Mouse (Mus musculus): ENCODE measurements at regions not wholly inside any gene's neighbourhood (a gene's known extent, or its start where the extent isn't known, plus 50 kb on each side); places are given as distances from the start of the nearest gene placed in this dataset.
A peak's percentile ranks its signal among the peaks of the same experiment; 100 is the strongest.

DNA sequence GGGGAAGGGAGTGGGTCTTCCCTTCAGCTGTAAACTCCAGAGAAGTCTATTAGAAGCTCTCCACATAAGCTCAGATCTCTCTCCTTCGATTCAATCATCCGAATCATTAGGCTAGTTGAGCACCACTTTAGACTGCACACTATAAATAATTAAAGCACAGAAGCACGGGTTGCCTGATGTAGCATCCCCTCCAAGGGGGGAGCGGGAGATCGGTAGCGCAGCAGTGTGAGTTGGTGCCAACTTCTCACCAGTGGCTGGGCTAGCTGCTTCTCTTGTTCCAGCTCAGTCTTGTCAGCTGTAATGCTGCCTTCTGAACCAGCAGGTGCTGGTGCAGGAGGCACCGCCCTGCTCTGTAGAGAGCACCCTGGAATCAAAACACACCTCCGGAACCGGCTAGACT lies 78.6 kb downstream of the A830031A19Rik start:
- Histone ChIP-seq H3K27ac (ENCODE audit: low read depth, low read length) (no peak overlapping the region), H3K4me1 (replicated peaks; ENCODE audit: control insufficient read depth, insufficient read depth, low read length) (no peaks in the 10 kb centered on the region), H3K4me2 (replicated peaks; ENCODE audit: low read depth) (no peak overlapping the region), H3K9ac (ENCODE audit: low read depth, low read length) (no peak overlapping the region), H3K27me3 (replicated peaks; ENCODE audit: control insufficient read depth, insufficient read depth, low read length) (no peaks in the 10 kb centered on the region), H3K4me3 (ENCODE audit: low read depth, low read length) (no peak overlapping the region), H3K36me3 (ENCODE audit: control insufficient read depth, insufficient read depth) (no peaks in the 10 kb centered on the region), H3K9me3 (ENCODE audit: control insufficient read depth) (no peaks in the 10 kb centered on the region)
- TF ChIP-seq CTCF (IDR thresholded peaks at IDR 0.05; ENCODE audit: low read depth) = no peak
- no peak for ATAC-seq
- WGBS = 74% methylated on average over 9 of the region's 9 CpGs

GRCm38 (mm10) chr11:23994160-23994559 lies 80.7 kb downstream of the A830031A19Rik start:
- no peak for TF ChIP-seq CTCF (IDR thresholded peaks at IDR 0.05; ENCODE audit: low read depth)
- Histone ChIP-seq H3K27me3 (replicated peaks; ENCODE audit: control insufficient read depth, insufficient read depth, low read length) (no peaks in the 10 kb centered on the region), H3K4me3 (ENCODE audit: low read depth, low read length) (no peak overlapping the region), H3K9me3 (ENCODE audit: control insufficient read depth) (no peaks in the 10 kb centered on the region), H3K4me2 (replicated peaks; ENCODE audit: low read depth) (no peak overlapping the region), H3K4me1 (replicated peaks; ENCODE audit: control insufficient read depth, insufficient read depth, low read length) (no peaks in the 10 kb centered on the region), H3K9ac (ENCODE audit: low read depth, low read length) (no peak overlapping the region), H3K36me3 (ENCODE audit: control insufficient read depth, insufficient read depth) (no peaks in the 10 kb centered on the region), H3K27ac (ENCODE audit: low read depth, low read length) (no peak overlapping the region)
- ATAC-seq = peak; percentile 91

DNA sequence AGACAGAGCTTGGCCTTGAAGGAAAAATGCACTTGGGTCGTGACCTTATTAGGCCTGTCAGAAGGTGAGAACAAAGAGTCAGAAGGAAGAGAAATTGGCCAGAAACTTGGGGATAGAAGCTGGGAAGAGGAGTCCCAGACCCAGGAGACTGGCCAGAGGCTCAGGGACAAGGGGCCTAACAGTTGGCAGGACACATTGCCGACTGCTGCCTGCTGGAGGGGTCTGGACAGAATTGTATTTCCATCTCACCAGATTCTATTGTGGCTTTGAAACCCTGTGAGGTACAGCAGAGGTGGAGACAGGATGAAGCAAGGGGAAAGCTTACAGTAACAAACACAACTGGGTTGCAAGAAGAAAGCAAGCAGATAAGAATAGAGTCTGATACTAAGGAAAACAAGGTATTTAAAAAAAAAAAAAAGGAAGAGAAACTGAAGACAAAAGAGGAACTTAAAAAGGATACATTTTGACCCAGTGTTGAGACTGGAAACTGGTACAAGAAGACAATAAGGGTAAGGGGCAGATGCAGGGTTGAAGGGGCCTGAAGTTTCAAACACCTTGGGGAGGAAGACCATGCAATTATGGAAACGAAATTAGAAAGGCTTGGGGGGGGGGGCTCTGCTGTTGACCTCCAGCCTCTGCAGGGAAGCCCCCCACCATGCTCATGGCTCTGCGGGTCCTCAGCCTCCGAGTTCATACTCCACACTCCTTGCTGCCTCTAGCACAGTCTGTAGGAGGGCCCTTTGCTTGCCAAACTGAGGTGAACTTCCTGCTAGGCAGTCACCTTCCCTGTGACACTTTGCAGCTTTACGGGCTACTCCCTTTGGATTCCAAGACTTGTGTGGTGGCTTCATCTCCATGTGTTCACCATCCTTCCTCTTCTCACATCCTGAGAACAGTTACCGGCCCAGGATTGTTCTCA lies 87.1 kb downstream of the A830031A19Rik start:
- Histone ChIP-seq H3K36me3 (ENCODE audit: control insufficient read depth, insufficient read depth) (no peaks in the 10 kb centered on the region), H3K4me2 (replicated peaks; ENCODE audit: low read depth) (no peak overlapping the region), H3K4me3 (ENCODE audit: low read depth, low read length) (no peak overlapping the region), H3K27ac (ENCODE audit: low read depth, low read length) (no peak overlapping the region), H3K9me3 (ENCODE audit: control insufficient read depth) (no peaks in the 10 kb centered on the region), H3K4me1 (replicated peaks; ENCODE audit: control insufficient read depth, insufficient read depth, low read length) (no peaks in the 10 kb centered on the region), H3K27me3 (replicated peaks; ENCODE audit: control insufficient read depth, insufficient read depth, low read length) (no peaks in the 10 kb centered on the region), H3K9ac (ENCODE audit: low read depth, low read length) (no peak overlapping the region)
- no peak for TF ChIP-seq CTCF (IDR thresholded peaks at IDR 0.05; ENCODE audit: low read depth)
- no peak for ATAC-seq
- 73% methylated on average over 7 of the region's 7 CpGs for WGBS

- WGBS = 89% methylated on average over 3 of the region's 3 CpGs
- H3K9ac ChIP-seq (ENCODE audit: low read depth, low read length) = no peak overlapping the region
- H3K36me3 ChIP-seq (ENCODE audit: control insufficient read depth, insufficient read depth) = no peaks in the 10 kb centered on the region
- no peaks in the 10 kb centered on the region for H3K9me3 ChIP-seq (ENCODE audit: control insufficient read depth)
- ATAC-seq = no peak
- no peak overlapping the region for H3K4me3 ChIP-seq (ENCODE audit: low read depth, low read length)
- TF ChIP-seq CTCF (IDR thresholded peaks at IDR 0.05; ENCODE audit: low read depth) = no peak
- H3K4me2 ChIP-seq (replicated peaks; ENCODE audit: low read depth) = no peak overlapping the region
- H3K27ac ChIP-seq (ENCODE audit: low read depth, low read length) = no peak overlapping the region
- H3K27me3 ChIP-seq (replicated peaks; ENCODE audit: control insufficient read depth, insufficient read depth, low read length) = no peaks in the 10 kb centered on the region
- H3K4me1 ChIP-seq (replicated peaks; ENCODE audit: control insufficient read depth, insufficient read depth, low read length) = no peaks in the 10 kb centered on the region
These were observed 89.6 kb downstream of the A830031A19Rik start for GRCm38 (mm10) chr11:23985231-23985630.

DNA sequence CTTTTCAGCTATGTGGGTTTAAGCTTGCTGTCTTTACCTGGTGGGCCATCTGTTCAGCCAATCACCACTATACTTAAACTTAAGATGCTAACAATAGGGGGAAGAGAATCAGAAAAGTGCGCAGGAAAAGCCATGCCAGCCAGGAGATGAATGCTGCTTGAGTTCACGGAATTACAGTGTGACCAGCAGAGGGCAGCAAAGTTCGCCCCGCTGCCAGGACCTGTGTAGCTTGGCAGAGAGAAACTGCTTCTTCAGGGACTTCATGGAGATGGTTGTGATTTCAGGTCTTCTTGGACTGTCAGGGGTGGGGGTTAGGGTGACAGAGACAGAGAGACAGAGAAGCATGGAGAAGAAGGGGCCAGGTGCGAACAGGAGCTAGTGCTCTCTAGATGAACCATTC lies 84.3 kb upstream of the Papolg start:
- peak; percentile 98 for TF ChIP-seq CTCF (IDR thresholded peaks at IDR 0.05; ENCODE audit: low read depth)
- H3K4me2 ChIP-seq (replicated peaks; ENCODE audit: low read depth) = no peak overlapping the region
- no peak for ATAC-seq
- no peaks in the 10 kb centered on the region for H3K36me3 ChIP-seq (ENCODE audit: control insufficient read depth, insufficient read depth)
- H3K27ac ChIP-seq (ENCODE audit: low read depth, low read length) = no peak overlapping the region
- H3K27me3 ChIP-seq (replicated peaks; ENCODE audit: control insufficient read depth, insufficient read depth, low read length) = no peaks in the 10 kb centered on the region
- H3K9me3 ChIP-seq (ENCODE audit: control insufficient read depth) = no peaks in the 10 kb centered on the region
- no peaks in the 10 kb centered on the region for H3K4me1 ChIP-seq (replicated peaks; ENCODE audit: control insufficient read depth, insufficient read depth, low read length)
- WGBS = 11% methylated on average over 5 of the region's 5 CpGs
- no peak overlapping the region for H3K4me3 ChIP-seq (ENCODE audit: low read depth, low read length)
- H3K9ac ChIP-seq (ENCODE audit: low read depth, low read length) = no peak overlapping the region

DNA sequence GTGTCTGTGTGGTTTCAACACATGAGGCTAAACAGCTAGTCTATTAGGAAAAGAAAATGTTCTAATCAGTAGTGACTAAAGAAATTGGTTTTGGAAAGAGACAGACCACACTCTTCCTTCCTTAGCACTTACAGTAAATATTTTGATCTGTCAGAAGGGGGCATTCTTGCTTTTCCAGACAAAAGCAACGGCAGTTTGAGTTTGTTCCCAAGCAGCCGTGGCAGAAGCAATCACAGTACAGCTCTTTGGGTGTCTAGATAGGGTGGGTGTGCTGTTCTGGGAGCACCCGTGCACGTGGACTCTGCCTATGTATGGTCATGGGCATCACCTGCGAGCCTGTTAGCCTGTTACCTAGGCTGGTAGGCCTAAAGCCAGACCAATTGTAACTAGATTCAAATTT lies 83.2 kb upstream of the Papolg start:
- Histone ChIP-seq H3K9me3 (ENCODE audit: control insufficient read depth) (no peaks in the 10 kb centered on the region), H3K9ac (ENCODE audit: low read depth, low read length) (no peak overlapping the region), H3K4me1 (replicated peaks; ENCODE audit: control insufficient read depth, insufficient read depth, low read length) (no peaks in the 10 kb centered on the region), H3K27me3 (replicated peaks; ENCODE audit: control insufficient read depth, insufficient read depth, low read length) (no peaks in the 10 kb centered on the region), H3K4me3 (ENCODE audit: low read depth, low read length) (no peak overlapping the region), H3K4me2 (replicated peaks; ENCODE audit: low read depth) (no peak overlapping the region), H3K27ac (ENCODE audit: low read depth, low read length) (no peak overlapping the region), H3K36me3 (ENCODE audit: control insufficient read depth, insufficient read depth) (no peaks in the 10 kb centered on the region)
- TF ChIP-seq CTCF (IDR thresholded peaks at IDR 0.05; ENCODE audit: low read depth) = no peak
- no peak for ATAC-seq
- 59% methylated on average over 5 of the region's 5 CpGs for WGBS

All from intestine, postnatal 0 days (tissue).